Mouse (Mus musculus) hindbrain, postnatal 0 days (tissue): ENCODE measurements around the gene Rab15. TPM values are rescaled to one million over a fixed set of nuclear protein-coding genes. Genes with fewer than 3 reads are reported as not detected.

ENCODE experiments used
- ATAC-seq: fragments of 200-750 bp; cut with Nextera tagmentation; 2 replicates; pipeline ENCODE4 v1.8.0; 2017; ENCODE audit warnings: mild to moderate bottlenecking, moderate TSS enrichment, moderate library complexity
- DNase-seq: peaks from one replicate; pipeline ENCODE4 v3.0.0-alpha.2; 2015; ENCODE audit warnings: low spot score
- H3K27ac ChIP-seq: fragments of 300-500 bp; sonication (generic); 2 replicates; pipeline ENCODE4 v1.5.1; 2014; ENCODE audit warnings: mild to moderate bottlenecking
- H3K27me3 ChIP-seq: fragments of 300-500 bp; sonication (generic); 2 replicates; pipeline ENCODE4 v1.6.1; 2014; ENCODE audit warnings: low read length, mixed read lengths; ENCODE audit not compliant: insufficient read depth
- H3K36me3 ChIP-seq: fragments of 300-500 bp; sonication (generic); 2 replicates; pipeline ENCODE4 v1.6.1; 2014; ENCODE audit warnings: low read length, mixed read lengths; ENCODE audit not compliant: insufficient read depth
- H3K4me1 ChIP-seq: fragments of 300-500 bp; sonication (generic); 2 replicates; pipeline ENCODE4 v1.6.1; 2014; ENCODE audit warnings: antibody characterized with exemption, low read length, mixed read lengths; ENCODE audit not compliant: insufficient read depth
- H3K4me2 ChIP-seq: fragments of 300-500 bp; sonication (generic); 2 replicates; pipeline ENCODE4 v1.6.1; 2014; ENCODE audit warnings: low read depth, mild to moderate bottlenecking, low read length, moderate library complexity, mixed read lengths
- H3K4me3 ChIP-seq: fragments of 300-500 bp; sonication (generic); 2 replicates; pipeline ENCODE4 v1.5.1; 2014; ENCODE audit warnings: low read length
- H3K9ac ChIP-seq: fragments of 300-500 bp; sonication (generic); replicated peaks from 2 replicates; pipeline ENCODE4 v1.6.1; 2014; ENCODE audit warnings: mild to moderate bottlenecking, low read length, moderate library complexity, mixed read lengths
- H3K9me3 ChIP-seq: fragments of 300-500 bp; sonication (generic); 2 replicates; pipeline ENCODE4 v1.6.1; 2016; ENCODE audit warnings: low read length, mixed read lengths
- CTCF ChIP-seq: IDR thresholded peaks from 2 replicates; pipeline ENCODE4 v1.5.1; 2016; ENCODE audit warnings: antibody characterized with exemption, control low read depth, low read depth
- WGBS: fragments of 180-500 bp; shearing (Covaris S2); extraction: QIAGEN DNeasy Blood & Tissue Kit; methylation state at CpG from one replicate; pipeline ENCODE4 v1.1.7; 2014; 5-methylcytosine and 5-hydroxymethylcytosine counted together
- polyA plus RNA-seq: library from polyadenylated mRNA; unstranded; fragments of >200 nt; fragmentation: Nextera tagmentation; extraction: Ambion mirVana; gene quantifications from 2 replicates; pipeline ENCODE4 v1.2.1, GENCODE M21; 2015
- total RNA-seq: library from RNA; depleted of rRNA; stranded (reverse); fragments of >200 nt; gene quantifications from 2 replicates; pipeline ENCODE4 v1.2.3, GENCODE M21; 2014

Gene Rab15
- total and polyA plus RNA-seq, 2 experiments from 2014 or later, result 56.5 to 110 TPM

GRCm38 (mm10) chr12:76837844-76838650 is 15.3 kb upstream of the Rab15 start:
- Histone ChIP-seq H3K27me3 (no peaks in the 10 kb centered on the region), H3K4me1 (0 out of 2 replicates have a peak, but pooled peaks cover 3% of the 10 kb centered on the region), H3K36me3 (no peaks in the 10 kb centered on the region), H3K9ac (peak overlapping the region; percentile 54), H3K4me3 (peak overlapping the region; percentile 67), H3K27ac (peak overlapping the region; percentile 76), H3K9me3 (no peaks in the 10 kb centered on the region), H3K4me2 (peak overlapping the region; percentile 61)
- 12% methylated on average over 21 of the region's 21 CpGs for WGBS
- TF ChIP-seq CTCF, result no peak
- DNase-seq, result no peak
- ATAC-seq, result no peak; the same call in 1 of the 2 replicates

GRCm38 (mm10) chr12:76837101-76837843 is 14.6 kb upstream of the Rab15 start:
- H3K4me2 ChIP-seq, result peak overlapping the region; percentile 61
- H3K9ac ChIP-seq, result peak overlapping the region; percentile 54
- H3K27ac ChIP-seq, result peak overlapping the region; percentile 76
- peak; percentile 86 for TF ChIP-seq CTCF
- no peaks in the 10 kb centered on the region for H3K27me3 ChIP-seq
- DNase-seq (peak; percentile 97), ATAC-seq (peak; percentile 98)
- H3K9me3 ChIP-seq, result no peaks in the 10 kb centered on the region
- WGBS, result under 1% methylated on average over 43 of the region's 43 CpGs
- H3K4me1 ChIP-seq, result 0 out of 2 replicates have a peak, but pooled peaks cover 3% of the 10 kb centered on the region
- peak overlapping the region; percentile 67 for H3K4me3 ChIP-seq
- no peaks in the 10 kb centered on the region for H3K36me3 ChIP-seq

- 5% methylated on average over 3 of the region's 3 CpGs for WGBS
- Histone ChIP-seq H3K4me1 (no peaks in the 10 kb centered on the region), H3K27me3 (no peaks in the 10 kb centered on the region), H3K9ac (no peak overlapping the region), H3K9me3 (no peaks in the 10 kb centered on the region), H3K4me2 (no peak overlapping the region), H3K4me3 (no peak overlapping the region), H3K27ac (no peak overlapping the region), H3K36me3 (no peaks in the 10 kb centered on the region)
- DNase-seq (peak; percentile 69), ATAC-seq (no peak)
- peak; percentile 86 for TF ChIP-seq CTCF
These were observed 10.0 kb upstream of the Rab15 start for GRCm38 (mm10) chr12:76832704-76833103.

- ATAC-seq, result no peak
- Histone ChIP-seq H3K27me3 (no peaks in the 10 kb centered on the region), H3K27ac (no peak overlapping the region), H3K4me3 (no peak overlapping the region), H3K9me3 (no peaks in the 10 kb centered on the region), H3K9ac (no peak overlapping the region), H3K4me1 (peaks cover 13% of the 10 kb centered on the region), H3K36me3 (no peaks in the 10 kb centered on the region), H3K4me2 (no peak overlapping the region)
- 52% methylated on average over 4 of the region's 4 CpGs for WGBS
- DNase-seq, result no peak
- TF ChIP-seq CTCF, result no peak
These were observed 2.6 kb upstream of the Rab15 start for GRCm38 (mm10) chr12:76825283-76825682.

GRCm38 (mm10) chr12:76822002-76822650 is 582 bp downstream of the Rab15 start:
- Histone ChIP-seq H3K9me3 (no peaks in the 10 kb centered on the region), H3K27ac (peak overlapping the region; percentile 85), H3K4me1 (peaks cover 27% of the 10 kb centered on the region), H3K9ac (peak overlapping the region; percentile 87), H3K27me3 (no peaks in the 10 kb centered on the region), H3K4me2 (peak overlapping the region; percentile 80), H3K36me3 (no peaks in the 10 kb centered on the region), H3K4me3 (peak overlapping the region; percentile 72)
- ATAC-seq, result peak; percentile 66
- peak; percentile 75 for DNase-seq
- 1% methylated on average over 25 of the region's 66 CpGs for WGBS
- TF ChIP-seq CTCF, result peak; percentile 16; the same call in 1 of the 2 replicates

- no peaks in the 10 kb centered on the region for H3K27me3 ChIP-seq
- WGBS, result 42% methylated on average over 4 of the region's 4 CpGs
- TF ChIP-seq CTCF, result no peak
- ATAC-seq (no peak), DNase-seq (no peak)
- no peaks in the 10 kb centered on the region for H3K9me3 ChIP-seq
- H3K27ac ChIP-seq, result peak overlapping the region; percentile 85; the same call in 1 of the 2 replicates
- H3K4me1 ChIP-seq, result peaks cover 27% of the 10 kb centered on the region
- H3K9ac ChIP-seq, result peak overlapping the region; percentile 87; the same call in 1 of the 2 replicates
- peak overlapping the region; percentile 72 for H3K4me3 ChIP-seq
- peak overlapping the region; percentile 80 for H3K4me2 ChIP-seq
- no peaks in the 10 kb centered on the region for H3K36me3 ChIP-seq
These were observed 2.1 kb downstream of the Rab15 start for GRCm38 (mm10) chr12:76820615-76821014.
